Mouse (Mus musculus): Measurements from ENCODE around the gene Galnt6.

The Galnt6 gene

GRCm38 (mm10) chr15:100660805-100661204 lies 68.4 kb downstream of the Galnt6 start:
- no peak for DNase-seq (ENCODE audit: low read depth, low spot score)

GRCm38 (mm10) chr15:100660306-100660705 lies 68.9 kb downstream of the Galnt6 start:
- DNase-seq (ENCODE audit: low read depth, low spot score): no peak

- DNase-seq (ENCODE audit: low read depth, low spot score): no peak
Observed at GRCm38 (mm10) chr15:100655201-100655600, 74.0 kb downstream of the Galnt6 start.

- DNase-seq (ENCODE audit: low read depth, low spot score): no peak
Observed at GRCm38 (mm10) chr15:100654271-100654670, 74.9 kb downstream of the Galnt6 start.

- DNase-seq (ENCODE audit: low read depth, low spot score): no peak
Observed at GRCm38 (mm10) chr15:100651610-100652009, 77.6 kb downstream of the Galnt6 start.

- DNase-seq (ENCODE audit: low read depth, low spot score): no peak
Observed at GRCm38 (mm10) chr15:100650111-100650510, 79.1 kb downstream of the Galnt6 start.

GRCm38 (mm10) chr15:100646161-100646560 lies 83.0 kb downstream of the Galnt6 start:
- DNase-seq (ENCODE audit: low read depth, low spot score): no peak

GRCm38 (mm10) chr15:100642451-100642850 lies 86.7 kb downstream of the Galnt6 start:
- DNase-seq (ENCODE audit: low read depth, low spot score): no peak
